ENCODE assay signal across 8 mouse cellular contexts in genomic region chr11:117522879-117523519, GRCm38 (mm10). TPM values are rescaled to one million over a fixed set of nuclear protein-coding genes. Genes with fewer than 3 reads are reported as not detected.
A peak's percentile ranks its signal among the peaks of the same experiment; 100 is the strongest.
DNase-seq lines count a peak whose midpoint lies in the region; ATAC-seq and TF ChIP-seq lines count a peak whose summit lies in the region.

No protein-coding gene starts in this region.

- peak overlapping the region; percentile 32; the same call in 1 of the 2 replicates for H3K27ac ChIP-seq in spleen, adult 2 months (ENCODE audit: insufficient read depth, low read length)
- H3K27ac ChIP-seq in layer of hippocampus, adult 2 months = peak overlapping the region; percentile 93

- no peak for TF ChIP-seq POLR2A in spleen, adult 2 months (IDR thresholded peaks at IDR 0.05; ENCODE audit: low read depth, low read length)

- no peaks in the 10 kb centered on the region for H3K27me3 ChIP-seq in spleen, adult 2 months (ENCODE audit: control insufficient read depth, insufficient read depth, low read length)

- TF ChIP-seq CTCF in spleen, adult 2 months (IDR thresholded peaks at IDR 0.05; ENCODE audit: extremely low read depth, insufficient read depth, insufficient read length, insufficient replicate concordance) = no peak
- TF ChIP-seq CTCF in layer of hippocampus, adult 2 months (conservative IDR thresholded peaks at IDR 0.05) = peak; percentile 31

- no peaks in the 10 kb centered on the region for H3K4me1 ChIP-seq in spleen, adult 2 months (ENCODE audit: control insufficient read depth, insufficient read depth, insufficient read length)

- H3K36me3 ChIP-seq in spleen, adult 2 months (ENCODE audit: control insufficient read depth, insufficient read depth, low read length) = no peaks in the 10 kb centered on the region

- DNase-seq in spleen, adult 2 months (ENCODE audit: low read depth in 1 of 2, low spot score in 2 of 2) = no peak
- no peak for DNase-seq in spleen, postnatal 14 days (ENCODE audit: low spot score in 2 of 2)
- DNase-seq in heart, postnatal 36 days = peak; percentile 63 to 66
- peak; percentile 63 to 64 for DNase-seq in layer of hippocampus, adult 2 months (ENCODE audit: low spot score in 2 of 2)
- DNase-seq in lung, postnatal 10 days = peak; percentile 89
- DNase-seq in right cerebral cortex, postnatal 4 days = peak; percentile 76
- DNase-seq in thymus, adult 18-20 months = no peak

- intact Hi-C loops in heart, postnatal 36 days (cut with DNase I) = no loop called here

- peak; percentile 93 for ATAC-seq in frontal cortex, adult (ENCODE audit: low TSS enrichment)

- H3K4me3 ChIP-seq in spleen, adult 2 months (ENCODE audit: extremely low read depth, insufficient read depth, insufficient read length) = no peak overlapping the region
- no peak overlapping the region for H3K4me3 ChIP-seq in layer of hippocampus, adult 2 months

- 77% methylated on average over 16 of the region's 16 CpGs for WGBS in spleen, adult 2 months

RNA-seq across cellular contexts. Expression of gene Gm11733, which starts 38.8 kb away (rescaled TPM):
- not detected in 2 replicates for polyA plus RNA-seq in spleen, adult 2 months (2012; rRNA removed)
- not detected for total RNA-seq in heart, postnatal 36 days (2021)
- total RNA-seq in layer of hippocampus, adult 2 months (2021) = under 1 TPM; 0.20 to 0.26 TPM

Comparison
In these comparisons a context has a peak if more than half of its experiments do, and no peak if none do; other contexts are left out.
1. DNase-seq: peak in heart, postnatal 36 days (2 of 2), layer of hippocampus, adult 2 months (2 of 2), lung, postnatal 10 days (single experiment) and right cerebral cortex, postnatal 4 days (single experiment); none in spleen, adult 2 months (0 of 2), spleen, postnatal 14 days (0 of 2) and thymus, adult 18-20 months (0 of 2).